Mouse (Mus musculus): Measurements from ENCODE around the gene Padi2. TPM values are rescaled to one million over a fixed set of nuclear protein-coding genes. Genes with fewer than 3 reads are reported as not detected.

Gene Padi2
- 0.20 and 0.33 TPM in 2 replicates for polyA plus RNA-seq (2012; ENCODE audit: low replicate concordance)

DNA sequence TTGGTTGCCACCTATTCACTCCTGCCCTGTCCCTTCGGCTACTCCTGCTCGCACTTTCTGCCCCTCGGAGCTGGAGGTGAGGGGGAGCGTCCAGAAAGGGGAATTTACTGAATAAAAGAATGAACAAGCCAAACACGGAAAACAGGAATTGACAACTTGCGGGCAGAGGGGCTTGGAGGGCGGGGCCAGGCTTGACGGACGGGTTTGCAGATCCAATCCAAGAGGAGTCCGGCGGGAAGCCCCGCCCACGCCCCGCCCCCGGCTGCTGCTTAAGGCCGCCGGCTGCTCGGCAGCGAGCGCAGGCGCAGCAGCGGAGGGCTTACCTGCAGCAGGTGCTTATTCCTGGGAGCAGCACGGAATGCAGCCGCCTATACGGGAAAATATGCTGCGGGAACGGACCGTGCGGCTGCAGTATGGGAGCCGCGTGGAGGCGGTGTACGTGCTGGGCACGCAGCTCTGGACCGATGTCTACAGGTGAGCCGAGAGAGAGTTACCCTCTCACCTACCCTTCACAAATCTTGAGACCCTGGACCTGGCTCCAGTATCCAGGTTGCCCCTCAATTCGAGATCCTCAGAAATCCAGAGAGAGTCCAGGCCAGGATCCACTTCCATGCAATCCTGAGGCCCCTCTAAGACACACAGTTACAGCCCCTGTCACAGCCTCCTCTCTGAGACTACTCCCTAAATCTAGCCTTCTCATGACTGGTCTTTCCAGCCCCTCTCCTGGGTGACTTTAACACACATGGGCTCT, at the start of gene Padi2:
Padi2 (plus strand) TSS at position 269 of the 751 bp plus-strand sequence.

DNA sequence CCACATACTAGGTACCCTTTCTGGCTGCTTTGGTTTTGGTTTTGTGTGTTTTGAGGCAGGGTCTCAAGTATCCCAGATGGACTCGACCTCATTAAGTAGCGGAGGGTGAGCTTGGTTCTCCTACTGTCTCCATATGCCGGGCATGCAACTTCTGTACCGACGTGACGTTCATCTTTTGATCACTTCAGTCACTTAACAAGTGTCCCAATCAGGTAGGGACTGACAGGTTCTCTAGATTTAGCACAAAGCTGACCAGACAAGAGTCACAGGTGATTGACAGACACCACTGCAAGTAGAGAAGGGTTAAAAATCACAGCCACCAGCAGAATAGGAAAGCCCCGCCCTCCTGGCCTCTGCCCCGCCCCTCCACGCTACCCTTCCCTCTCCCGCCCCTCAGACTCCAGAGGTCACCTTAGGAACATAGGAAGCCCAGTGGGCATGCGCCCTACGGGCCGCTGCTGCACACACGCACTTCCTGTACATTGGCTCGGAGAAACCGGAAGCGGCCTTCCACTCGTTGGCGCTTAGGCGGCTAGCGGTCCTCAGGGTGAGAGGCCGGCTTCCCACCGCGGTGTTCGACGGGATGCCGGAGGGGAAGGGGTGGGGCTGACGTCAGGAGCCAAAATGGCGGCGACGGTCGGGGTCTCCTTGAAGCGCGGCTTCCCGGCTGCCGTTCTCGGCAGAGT, 54.8 kb downstream of the Padi2 start, which contains the start of gene Sdhb:
Sdhb (plus strand) TSS at position 423 of the 686 bp plus-strand sequence.

GRCm38 (mm10) chr4:140986711-140987395, 80.7 kb downstream of the Padi2 start, which contains the start of gene Atp13a2:
TSS of gene Atp13a2 (plus strand) at chr4:140986873.

Other genes with a start within 250 kb of the Padi2 start
- gene Arhgef10l, start 240.3 kb upstream of the Padi2 start, polyA plus RNA-seq (2012; ENCODE audit: low replicate concordance), result 2.2 and 6.9 TPM in 2 replicates
- gene Rcc2, start 205.8 kb upstream of the Padi2 start, polyA plus RNA-seq (2012; ENCODE audit: low replicate concordance), result 439 and 464 TPM in 2 replicates
- 0.07 TPM in 1 of 2 replicates, not detected in the other for gene Padi6, start 163.7 kb upstream of the Padi2 start, polyA plus RNA-seq (2012; ENCODE audit: low replicate concordance)
- gene Padi4, start 132.1 kb upstream of the Padi2 start, polyA plus RNA-seq (2012; ENCODE audit: low replicate concordance), result 1.5 and 4.5 TPM in 2 replicates
- 9.4 and 12.9 TPM in 2 replicates for gene Padi3, start 95.7 kb upstream of the Padi2 start, polyA plus RNA-seq (2012; ENCODE audit: low replicate concordance)
- gene Padi1, start 60.6 kb upstream of the Padi2 start, polyA plus RNA-seq (2012; ENCODE audit: low replicate concordance), result 0.22 and 0.39 TPM in 2 replicates
- gene Sdhb, start 54.9 kb downstream of the Padi2 start, polyA plus RNA-seq (2012; ENCODE audit: low replicate concordance), result 46.5 and 140 TPM in 2 replicates
- gene Atp13a2, start 80.5 kb downstream of the Padi2 start, polyA plus RNA-seq (2012; ENCODE audit: low replicate concordance), result 197 and 219 TPM in 2 replicates
- gene Mfap2, start 104.1 kb downstream of the Padi2 start, polyA plus RNA-seq (2012; ENCODE audit: low replicate concordance), result 0.55 and 0.79 TPM in 2 replicates
- 3.5 and 7.3 TPM in 2 replicates for gene Crocc, start 154.2 kb downstream of the Padi2 start, polyA plus RNA-seq (2012; ENCODE audit: low replicate concordance)
- 323 and 426 TPM in 2 replicates for gene Necap2, start 172.0 kb downstream of the Padi2 start, polyA plus RNA-seq (2012; ENCODE audit: low replicate concordance)
- 0.07 and 0.16 TPM in 2 replicates for gene Spata21, start 182.0 kb downstream of the Padi2 start, polyA plus RNA-seq (2012; ENCODE audit: low replicate concordance)
- gene Szrd1, start 233.4 kb downstream of the Padi2 start, polyA plus RNA-seq (2012; ENCODE audit: low replicate concordance), result 118 and 198 TPM in 2 replicates
- 13.7 and 20.9 TPM in 2 replicates for gene Fbxo42, start 241.6 kb downstream of the Padi2 start, polyA plus RNA-seq (2012; ENCODE audit: low replicate concordance)